Mouse (Mus musculus) neutrophil, adult 5-6 weeks (primary cell): Measurements from ENCODE around the gene Lrig2. TPM values are rescaled to one million over a fixed set of nuclear protein-coding genes. Genes with fewer than 3 reads are reported as not detected.

Experiments used
- ATAC-seq: fragments of 151-379, 151-347 bp; 2 replicates; pipeline ENCODE4 v1.8.0; 2017; ENCODE audit warnings: mild to moderate bottlenecking, moderate TSS enrichment; ENCODE audit not compliant: insufficient number of reproducible peaks, poor library complexity, low FRiP score, severe bottlenecking; ENCODE audit errors: extremely low read depth
- total RNA-seq: library from RNA; stranded (forward); fragments of 200-1000 nt; gene quantifications from 2 replicates; pipeline ENCODE4 v1.2.3, GENCODE M21; 2017

The Lrig2 gene
- total RNA-seq, 1 experiment from 2014 or later, result 47.0 TPM

- ATAC-seq, result no peak
Measured at GRCm38 (mm10) chr3:104349203-104349846, 162.4 kb downstream of the Lrig2 start.

Other genes starting within 250 kb of the Lrig2 start
- gene Slc16a1, start 126.8 kb upstream of the Lrig2 start, total RNA-seq, result 6.5 and 7.6 TPM in 2 replicates